Mouse (Mus musculus) heart, embryonic 12.5 days (tissue): Measurements from ENCODE around the gene Zfp385b. TPM values are rescaled to one million over a fixed set of nuclear protein-coding genes. Genes with fewer than 3 reads are reported as not detected.

ENCODE experiments used
- ATAC-seq: fragments of 200-750 bp; cut with Nextera tagmentation; 2 replicates; pipeline ENCODE4 v1.8.0; 2017; ENCODE audit warnings: moderate TSS enrichment, moderate library complexity; ENCODE audit not compliant: insufficient number of reproducible peaks, low FRiP score
- H3K27ac ChIP-seq: fragments of 300-500 bp; sonication (generic); 2 replicates; pipeline ENCODE4 v1.5.1; 2016; ENCODE audit warnings: mild to moderate bottlenecking, moderate library complexity; ENCODE audit not compliant: poor library complexity, severe bottlenecking
- H3K27me3 ChIP-seq: fragments of 300-500 bp; sonication (generic); replicated peaks from 2 replicates; pipeline ENCODE4 v1.6.1; 2016; ENCODE audit warnings: mild to moderate bottlenecking, moderate library complexity
- H3K36me3 ChIP-seq: fragments of 300-500 bp; sonication (generic); 2 replicates; pipeline ENCODE4 v1.6.1; 2016; ENCODE audit warnings: mild to moderate bottlenecking, moderate library complexity
- H3K4me1 ChIP-seq: fragments of 300-500 bp; sonication (generic); replicated peaks from 2 replicates; pipeline ENCODE4 v1.6.1; 2016; ENCODE audit warnings: mild to moderate bottlenecking
- H3K4me2 ChIP-seq: fragments of 300-500 bp; sonication (generic); 2 replicates; pipeline ENCODE4 v1.6.1; 2016; ENCODE audit warnings: mild to moderate bottlenecking, moderate library complexity
- H3K4me3 ChIP-seq: fragments of 300-500 bp; sonication (generic); 2 replicates; pipeline ENCODE4 v1.5.1; 2016; ENCODE audit warnings: mild to moderate bottlenecking
- H3K9ac ChIP-seq: fragments of 300-500 bp; sonication (generic); 2 replicates; pipeline ENCODE4 v1.6.1; 2016; ENCODE audit warnings: mild to moderate bottlenecking, moderate library complexity
- H3K9me3 ChIP-seq: fragments of 300-500 bp; sonication (generic); replicated peaks from 2 replicates; pipeline ENCODE4 v1.6.1; 2016; ENCODE audit warnings: mild to moderate bottlenecking, moderate library complexity
- WGBS: fragments of 180-500 bp; shearing (Covaris S2); methylation state at CpG from one replicate; pipeline ENCODE4 v1.1.7; 2016; 5-methylcytosine and 5-hydroxymethylcytosine counted together
- polyA plus RNA-seq: library from polyadenylated mRNA; unstranded; fragments of >200 nt; fragmentation: Nextera tagmentation; extraction: Ambion mirVana; gene quantifications from 2 replicates; pipeline ENCODE4 v1.2.1, GENCODE M21; 2016

Zfp385b gene
- polyA plus RNA-seq, 1 experiment from 2014 or later, result 4.3 TPM

DNA sequence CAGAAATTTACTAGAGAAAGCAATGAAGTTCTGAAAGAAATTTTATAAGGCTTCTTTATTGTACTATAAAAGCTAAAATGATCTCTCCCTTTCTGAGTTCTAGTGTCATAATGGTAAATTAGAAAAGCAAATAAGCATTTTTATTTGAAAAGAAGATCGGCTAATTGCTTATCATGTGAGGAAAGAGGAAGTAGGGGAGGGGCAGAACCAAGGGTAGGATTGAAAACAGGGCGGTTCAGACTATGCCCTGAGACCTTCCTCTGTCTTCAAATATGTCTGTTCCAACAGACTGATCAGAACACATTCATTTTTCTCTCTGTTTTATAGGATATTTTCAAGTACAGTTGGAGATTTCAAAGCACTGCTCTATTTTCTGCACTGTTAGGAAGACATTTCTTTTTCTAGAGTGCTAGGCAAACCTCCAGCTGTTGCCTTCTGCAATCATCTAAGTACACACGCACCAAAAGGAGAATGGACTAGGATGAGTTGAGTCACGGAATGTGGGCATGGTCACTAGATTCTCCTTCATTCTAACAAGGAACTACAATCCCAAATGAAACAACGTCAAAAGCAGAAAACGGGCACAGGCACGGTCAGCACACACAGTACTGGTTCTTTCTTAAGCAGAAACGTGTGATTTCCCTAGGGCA, 177.8 kb downstream of the Zfp385b start:
- no peak overlapping the region for H3K9ac ChIP-seq
- no peaks in the 10 kb centered on the region for H3K36me3 ChIP-seq
- H3K4me2 ChIP-seq, result no peak overlapping the region
- no peak for ATAC-seq
- no peaks in the 10 kb centered on the region for H3K9me3 ChIP-seq
- peaks cover 9% of the 10 kb centered on the region for H3K4me1 ChIP-seq
- H3K27me3 ChIP-seq, result no peaks in the 10 kb centered on the region
- WGBS, result 75% methylated on average over 8 of the region's 8 CpGs
- no peak overlapping the region for H3K4me3 ChIP-seq
- H3K27ac ChIP-seq, result no peak overlapping the region

GRCm38 (mm10) chr2:77639993-77640392, 179.4 kb downstream of the Zfp385b start:
- Histone ChIP-seq H3K36me3 (no peaks in the 10 kb centered on the region), H3K27ac (no peak overlapping the region), H3K9me3 (no peaks in the 10 kb centered on the region), H3K9ac (no peak overlapping the region), H3K4me3 (no peak overlapping the region), H3K27me3 (no peaks in the 10 kb centered on the region), H3K4me2 (no peak overlapping the region), H3K4me1 (peaks cover 9% of the 10 kb centered on the region)
- 19% methylated on average over 5 of the region's 5 CpGs for WGBS
- no peak for ATAC-seq

DNA sequence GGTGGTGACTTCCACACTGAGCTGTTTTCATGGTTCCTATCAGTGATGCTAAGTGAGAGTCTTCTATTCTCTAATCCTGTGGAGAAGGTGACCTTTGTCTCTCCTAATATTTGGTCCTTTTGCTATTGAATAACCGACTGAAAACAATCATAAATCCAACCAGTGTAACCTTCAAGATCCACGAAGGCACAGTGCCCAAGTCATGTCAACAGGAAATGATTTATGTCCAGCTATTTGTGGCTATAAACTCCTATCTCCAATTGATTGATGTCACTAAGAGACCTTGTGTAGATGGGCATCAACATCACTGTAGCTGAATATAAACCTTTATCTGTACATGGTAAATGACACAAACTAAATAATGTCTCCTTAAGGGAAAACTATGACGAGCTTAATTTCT, 187.8 kb downstream of the Zfp385b start:
- no peak overlapping the region for H3K4me3 ChIP-seq
- no peaks in the 10 kb centered on the region for H3K36me3 ChIP-seq
- no peaks in the 10 kb centered on the region for H3K9me3 ChIP-seq
- H3K27ac ChIP-seq, result no peak overlapping the region
- no peaks in the 10 kb centered on the region for H3K27me3 ChIP-seq
- 73% methylated on average over 3 of the region's 3 CpGs for WGBS
- no peaks in the 10 kb centered on the region for H3K4me1 ChIP-seq
- no peak overlapping the region for H3K9ac ChIP-seq
- no peak overlapping the region for H3K4me2 ChIP-seq
- no peak for ATAC-seq

- H3K4me1 ChIP-seq, result no peaks in the 10 kb centered on the region
- H3K9ac ChIP-seq, result no peak overlapping the region
- H3K27ac ChIP-seq, result no peak overlapping the region
- ATAC-seq, result no peak
- H3K9me3 ChIP-seq, result no peaks in the 10 kb centered on the region
- H3K27me3 ChIP-seq, result no peaks in the 10 kb centered on the region
- no peaks in the 10 kb centered on the region for H3K36me3 ChIP-seq
- H3K4me2 ChIP-seq, result no peak overlapping the region
- no peak overlapping the region for H3K4me3 ChIP-seq
- WGBS, result 77% methylated on average over 3 of the region's 3 CpGs
These were observed 191.7 kb downstream of the Zfp385b start for GRCm38 (mm10) chr2:77627622-77628231.

GRCm38 (mm10) chr2:77618686-77619085, 200.8 kb downstream of the Zfp385b start:
- Histone ChIP-seq H3K4me1 (no peaks in the 10 kb centered on the region), H3K27me3 (no peaks in the 10 kb centered on the region), H3K27ac (no peak overlapping the region), H3K4me2 (no peak overlapping the region), H3K9ac (no peak overlapping the region), H3K9me3 (no peaks in the 10 kb centered on the region), H3K4me3 (no peak overlapping the region), H3K36me3 (no peaks in the 10 kb centered on the region)
- no peak for ATAC-seq
- WGBS, result 90% methylated on average over 4 of the region's 4 CpGs

GRCm38 (mm10) chr2:77610303-77610991, 209.0 kb downstream of the Zfp385b start:
- H3K4me2 ChIP-seq, result no peak overlapping the region
- H3K4me3 ChIP-seq, result no peak overlapping the region
- no peak overlapping the region for H3K9ac ChIP-seq
- ATAC-seq, result no peak
- H3K4me1 ChIP-seq, result peaks cover 14% of the 10 kb centered on the region
- 68% methylated on average over 7 of the region's 7 CpGs for WGBS
- no peak overlapping the region for H3K27ac ChIP-seq
- H3K9me3 ChIP-seq, result no peaks in the 10 kb centered on the region
- H3K27me3 ChIP-seq, result no peaks in the 10 kb centered on the region
- no peaks in the 10 kb centered on the region for H3K36me3 ChIP-seq

DNA sequence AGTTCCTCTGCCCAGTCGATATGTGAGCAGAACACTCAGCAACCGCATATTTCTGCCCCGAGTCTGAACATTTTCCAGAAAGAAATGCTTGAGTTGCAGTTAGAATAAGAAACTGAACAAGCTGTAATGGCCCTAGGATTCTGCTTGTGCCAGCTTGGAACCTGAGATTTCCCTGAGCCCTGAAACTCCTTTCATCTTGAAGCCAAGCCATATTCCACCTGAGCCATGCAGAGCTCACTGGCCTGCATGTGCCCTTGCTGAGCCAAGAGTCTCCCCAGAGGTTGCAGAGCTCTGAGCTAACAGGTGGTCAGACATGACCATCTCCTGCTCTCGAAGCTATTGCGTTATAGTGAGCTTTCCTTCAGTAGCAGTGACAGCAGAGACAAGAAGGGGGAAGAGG, 210.0 kb downstream of the Zfp385b start:
- no peaks in the 10 kb centered on the region for H3K27me3 ChIP-seq
- peaks cover 14% of the 10 kb centered on the region for H3K4me1 ChIP-seq
- no peaks in the 10 kb centered on the region for H3K36me3 ChIP-seq
- no peak for ATAC-seq
- no peak overlapping the region for H3K27ac ChIP-seq
- WGBS, result 81% methylated on average over 5 of the region's 5 CpGs
- H3K4me3 ChIP-seq, result no peak overlapping the region
- no peaks in the 10 kb centered on the region for H3K9me3 ChIP-seq
- no peak overlapping the region for H3K9ac ChIP-seq
- no peak overlapping the region for H3K4me2 ChIP-seq

DNA sequence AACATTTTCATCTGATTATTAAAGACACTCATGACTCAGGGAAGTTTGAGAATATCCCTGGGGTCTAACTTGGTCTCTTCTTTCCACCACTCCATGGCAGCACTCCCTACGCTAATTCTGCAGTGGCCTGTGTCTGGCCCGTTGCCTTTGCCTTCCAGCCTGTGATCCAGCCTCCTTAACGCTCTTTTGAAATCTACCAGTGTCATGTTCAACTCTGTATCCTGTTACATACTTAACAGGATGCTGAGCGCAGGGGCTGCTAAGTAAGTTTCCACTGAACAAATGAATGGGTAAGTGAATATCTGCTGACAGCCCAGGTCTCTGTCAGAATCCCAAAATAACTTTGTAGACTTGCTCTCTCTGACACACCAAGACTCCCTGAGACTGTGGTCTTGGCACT, 210.8 kb downstream of the Zfp385b start:
- ATAC-seq, result no peak
- WGBS, result 34% methylated on average over 4 of the region's 4 CpGs
- Histone ChIP-seq H3K4me1 (peaks cover 14% of the 10 kb centered on the region), H3K27ac (no peak overlapping the region), H3K4me2 (no peak overlapping the region), H3K27me3 (no peaks in the 10 kb centered on the region), H3K36me3 (no peaks in the 10 kb centered on the region), H3K9me3 (no peaks in the 10 kb centered on the region), H3K9ac (no peak overlapping the region), H3K4me3 (no peak overlapping the region)

- no peak for ATAC-seq
- H3K4me1 ChIP-seq, result 0 out of 2 replicates have a peak, but pooled peaks cover 7% of the 10 kb centered on the region
- no peak overlapping the region for H3K4me3 ChIP-seq
- H3K27me3 ChIP-seq, result no peaks in the 10 kb centered on the region
- no peak overlapping the region for H3K9ac ChIP-seq
- no peaks in the 10 kb centered on the region for H3K36me3 ChIP-seq
- no peak overlapping the region for H3K27ac ChIP-seq
- H3K9me3 ChIP-seq, result no peaks in the 10 kb centered on the region
- no peak overlapping the region for H3K4me2 ChIP-seq
- WGBS, result 72% methylated on average over 7 of the region's 7 CpGs
These were observed 226.0 kb downstream of the Zfp385b start for GRCm38 (mm10) chr2:77593461-77593860.

GRCm38 (mm10) chr2:77592525-77592924, 226.9 kb downstream of the Zfp385b start:
- ATAC-seq, result no peak
- no peaks in the 10 kb centered on the region for H3K27me3 ChIP-seq
- no peak overlapping the region for H3K4me3 ChIP-seq
- WGBS, result 79% methylated on average over 6 of the region's 6 CpGs
- no peak overlapping the region for H3K27ac ChIP-seq
- H3K4me2 ChIP-seq, result no peak overlapping the region
- no peak overlapping the region for H3K9ac ChIP-seq
- H3K4me1 ChIP-seq, result 0 out of 2 replicates have a peak, but pooled peaks cover 7% of the 10 kb centered on the region
- H3K9me3 ChIP-seq, result peaks cover under 1% of the 10 kb centered on the region
- no peaks in the 10 kb centered on the region for H3K36me3 ChIP-seq

DNA sequence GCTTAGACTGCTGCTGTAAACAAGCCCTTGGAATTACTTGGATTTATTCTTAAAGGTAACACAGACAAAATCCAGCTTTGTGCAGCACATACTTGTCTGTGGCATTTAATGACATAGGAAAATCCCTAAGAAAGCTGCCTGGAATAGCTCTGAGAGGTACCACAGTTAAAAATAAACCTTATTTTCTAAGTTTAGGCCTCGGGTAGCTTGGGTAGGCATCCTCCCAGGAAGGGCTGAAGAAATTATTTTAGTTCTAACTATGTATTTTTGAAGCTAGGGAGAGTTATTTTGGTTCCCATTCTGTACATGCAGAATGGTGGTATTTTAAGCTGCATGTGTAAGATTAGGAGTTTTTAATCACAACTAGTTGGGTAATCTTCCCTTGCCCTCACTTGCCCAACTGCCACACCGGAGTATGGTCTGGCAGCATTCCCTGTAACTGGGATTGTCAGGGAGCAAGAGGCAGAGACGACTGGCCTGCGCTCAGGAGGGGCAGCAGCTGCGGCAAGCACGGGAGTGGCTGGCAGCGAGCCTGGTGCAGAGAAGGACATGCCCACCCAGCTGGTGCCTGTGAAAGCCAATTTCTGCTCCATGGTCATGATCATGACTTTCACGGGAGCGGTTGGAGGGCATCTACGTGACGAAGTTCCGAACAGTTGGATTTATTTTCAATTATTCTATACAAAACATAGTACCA, 230.1 kb downstream of the Zfp385b start:
- ATAC-seq, result no peak
- 73% methylated on average over 12 of the region's 12 CpGs for WGBS

More for the DNA sequence above, 230.1 kb downstream of the Zfp385b start:
- Histone ChIP-seq H3K27me3 (no peaks in the 10 kb centered on the region), H3K9ac (no peak overlapping the region), H3K4me2 (no peak overlapping the region), H3K27ac (no peak overlapping the region), H3K4me3 (no peak overlapping the region), H3K4me1 (0 out of 2 replicates have a peak, but pooled peaks cover 7% of the 10 kb centered on the region), H3K9me3 (peaks cover 6% of the 10 kb centered on the region), H3K36me3 (no peaks in the 10 kb centered on the region)
